Mouse (Mus musculus) liver, embryonic 16.5 days (tissue): ENCODE data around the gene Prim1. TPM values are rescaled to one million over a fixed set of nuclear protein-coding genes. Genes with fewer than 3 reads are reported as not detected.

ENCODE experiments used
- ATAC-seq: fragments of 200-750 bp; cut with Nextera tagmentation; 2 replicates; pipeline ENCODE4 v1.8.0; 2017; ENCODE audit warnings: low read depth, mild to moderate bottlenecking, moderate number of reproducible peaks, moderate library complexity
- H3K27ac ChIP-seq: fragments of 300-500 bp; sonication (generic); 2 replicates; pipeline ENCODE4 v1.5.1; 2014; ENCODE audit warnings: mild to moderate bottlenecking, low read length
- H3K27me3 ChIP-seq: fragments of 300-500 bp; sonication (generic); 2 replicates; pipeline ENCODE4 v1.6.1; 2014; ENCODE audit warnings: low read depth, low read length, mixed read lengths; ENCODE audit not compliant: control insufficient read depth, insufficient read depth
- H3K36me3 ChIP-seq: fragments of 300-500 bp; sonication (generic); 2 replicates; pipeline ENCODE4 v1.6.1; 2014; ENCODE audit warnings: mild to moderate bottlenecking; ENCODE audit not compliant: control insufficient read depth, insufficient read depth
- H3K4me1 ChIP-seq: fragments of 300-500 bp; sonication (generic); 2 replicates; pipeline ENCODE4 v1.6.1; 2014; ENCODE audit warnings: low read depth, low read length, mixed read lengths; ENCODE audit not compliant: control insufficient read depth
- H3K4me2 ChIP-seq: fragments of 300-500 bp; sonication (generic); 2 replicates; pipeline ENCODE4 v1.6.1; 2014; ENCODE audit warnings: low read depth, low read length, mixed read lengths
- H3K4me3 ChIP-seq: fragments of 300-500 bp; sonication (generic); 2 replicates; pipeline ENCODE4 v1.5.1; 2014; ENCODE audit warnings: low read depth, mild to moderate bottlenecking, low read length
- H3K9ac ChIP-seq: fragments of 300-500 bp; sonication (generic); 2 replicates; pipeline ENCODE4 v1.6.1; 2014; ENCODE audit warnings: low read depth, low read length
- H3K9me3 ChIP-seq: fragments of 300-500 bp; sonication (generic); replicated peaks from 2 replicates; pipeline ENCODE4 v1.6.1; 2016; ENCODE audit warnings: low read length; ENCODE audit not compliant: control insufficient read depth
- WGBS: fragments of 180-500 bp; shearing (Covaris S2); extraction: QIAGEN DNeasy Blood & Tissue Kit; methylation state at CpG from one replicate; pipeline ENCODE4 v1.1.7; 2014; ENCODE audit not compliant: insufficient replicate concordance; 5-methylcytosine and 5-hydroxymethylcytosine counted together
- polyA plus RNA-seq: library from polyadenylated mRNA; unstranded; fragments of >200 nt; fragmentation: Nextera tagmentation; extraction: Ambion mirVana; gene quantifications from 2 replicates; pipeline ENCODE4 v1.2.1, GENCODE M21; 2015

Gene Prim1
- 60.8 and 69.4 TPM in 2 replicates for polyA plus RNA-seq

DNA sequence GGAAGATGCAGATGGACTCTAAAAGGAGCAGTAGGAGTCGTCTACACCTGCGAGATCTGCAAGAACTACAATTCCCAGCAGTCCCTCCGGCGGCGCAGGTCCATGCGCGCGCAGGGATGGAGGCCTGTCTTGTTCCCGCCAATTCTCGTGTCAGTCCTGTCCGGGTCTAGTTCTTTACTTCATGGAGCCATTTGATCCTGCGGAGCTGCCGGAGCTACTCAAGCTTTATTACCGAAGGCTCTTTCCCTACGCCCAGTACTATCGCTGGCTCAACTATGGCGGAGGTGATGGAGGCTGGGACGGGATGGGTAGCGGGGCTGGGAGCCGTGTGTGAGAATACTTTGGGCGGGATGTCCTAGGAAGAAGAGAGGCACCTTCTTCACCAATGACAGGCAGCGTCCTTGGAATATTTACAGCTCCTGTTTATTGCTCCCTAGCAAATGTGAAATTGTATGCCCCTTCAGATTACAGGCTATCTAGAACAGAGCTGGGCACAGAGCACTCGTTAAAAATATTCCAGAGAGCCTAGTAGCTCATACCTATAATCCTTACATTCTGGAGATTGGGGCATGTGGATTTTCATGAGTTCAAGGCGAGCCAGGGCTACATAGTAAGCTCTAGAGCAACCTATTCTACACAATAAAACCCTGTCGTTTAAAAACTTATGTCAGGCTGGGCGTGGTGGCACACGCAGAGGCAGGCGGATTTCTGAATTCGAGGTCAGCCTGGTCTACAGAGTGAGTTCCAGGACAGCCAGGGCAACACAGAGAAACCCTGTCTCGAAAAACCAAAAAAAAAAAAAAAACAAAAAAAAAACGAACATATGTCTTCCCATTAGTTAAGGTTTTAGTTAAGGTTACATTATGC is at the start of gene Prim1:
Gene Prim1 (plus strand): TSS at position 101 of the 867 bp plus-strand sequence.
- peak within 1 kb of the TSS; percentile 78 for H3K9ac ChIP-seq
- H3K4me1 ChIP-seq = peaks cover 2% of the 10 kb centered on the region; the same call in 1 of the 2 replicates
- peak within 1 kb of the TSS; percentile 97 for H3K4me3 ChIP-seq
- H3K27ac ChIP-seq = peak within 1 kb of the TSS; percentile 79
- WGBS = 1% methylated on average over 31 of the region's 31 CpGs
- ATAC-seq = peak; percentile 98
- no peaks in the 10 kb centered on the region for H3K9me3 ChIP-seq
- no peaks in the 10 kb centered on the region for H3K27me3 ChIP-seq
- peak within 1 kb of the TSS; percentile 84 for H3K4me2 ChIP-seq
- peaks cover 18% of the 10 kb centered on the region for H3K36me3 ChIP-seq

DNA sequence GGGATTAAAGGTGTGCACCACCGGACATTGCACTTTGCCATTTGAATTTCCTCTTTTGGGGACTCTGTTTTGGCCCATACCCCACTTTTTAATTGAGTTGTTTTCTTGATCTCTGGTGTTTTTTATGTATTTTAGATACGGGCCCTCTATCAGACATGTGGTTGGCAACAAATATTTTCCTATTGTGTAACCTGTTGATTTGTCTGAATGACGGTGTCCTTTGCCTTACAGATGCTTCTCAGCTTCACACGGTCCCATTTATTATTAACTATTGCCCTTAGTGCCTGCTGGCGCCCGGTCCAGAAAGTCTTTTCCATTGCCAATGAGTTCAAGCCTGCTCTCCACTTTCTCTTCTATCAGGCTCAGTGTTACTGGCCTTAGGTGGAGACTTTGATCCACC is 48.5 kb upstream of the Prim1 start:
- Histone ChIP-seq H3K36me3 (no peaks in the 10 kb centered on the region), H3K4me2 (no peak overlapping the region), H3K4me3 (no peak overlapping the region), H3K27ac (no peak overlapping the region), H3K9ac (no peak overlapping the region), H3K4me1 (peaks cover 4% of the 10 kb centered on the region; the same call in 1 of the 2 replicates), H3K9me3 (no peaks in the 10 kb centered on the region), H3K27me3 (no peaks in the 10 kb centered on the region)
- WGBS = 62% methylated on average over 6 of the region's 6 CpGs
- peak; percentile 72 for ATAC-seq

DNA sequence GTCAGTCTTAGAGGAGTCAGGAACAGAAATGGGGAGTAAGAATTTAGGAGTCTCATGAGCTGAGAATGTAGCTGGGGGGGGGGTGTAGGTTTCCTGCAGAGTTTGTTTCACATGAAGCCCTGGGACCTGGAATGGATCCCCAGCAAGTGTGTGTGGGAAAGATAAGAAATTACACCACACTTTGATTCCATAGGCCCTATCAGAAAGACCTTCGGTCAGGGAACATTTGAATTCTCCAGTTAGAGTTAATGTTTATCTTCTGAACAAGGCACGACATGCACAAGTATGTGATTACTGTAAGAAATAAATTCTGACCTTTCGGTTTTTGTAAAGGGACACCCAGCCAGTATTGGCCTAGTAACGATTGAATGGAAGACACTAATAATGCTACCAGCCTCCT is 45.1 kb upstream of the Prim1 start:
- H3K4me3 ChIP-seq = no peak overlapping the region
- 16% methylated on average over 4 of the region's 4 CpGs for WGBS
- ATAC-seq = peak; percentile 68

DNA sequence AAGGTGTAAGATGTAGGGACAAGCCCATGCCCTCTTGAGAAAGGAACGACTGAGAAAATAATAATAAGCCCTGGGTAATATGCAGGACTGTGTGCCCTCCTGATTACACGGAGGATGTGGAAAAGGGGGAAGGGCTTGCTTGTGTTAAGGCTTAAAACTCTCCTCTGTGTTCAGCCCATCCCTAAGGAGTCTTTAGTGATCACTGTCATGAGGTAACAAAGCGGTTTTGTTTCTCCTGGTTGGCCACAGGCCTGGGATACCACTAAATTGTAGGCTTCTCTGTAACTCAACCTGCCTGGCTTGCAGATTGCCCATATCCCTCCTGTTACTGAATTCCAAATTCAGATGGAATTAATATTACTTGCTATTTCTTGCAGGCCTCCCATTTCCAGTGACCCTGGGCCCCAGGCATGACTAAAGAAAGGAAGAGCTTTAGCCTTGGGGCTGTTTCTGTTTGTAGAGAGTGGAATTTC is 44.6 kb upstream of the Prim1 start:
- H3K27me3 ChIP-seq = no peaks in the 10 kb centered on the region
- H3K4me3 ChIP-seq = no peak overlapping the region
- H3K27ac ChIP-seq = peak overlapping the region; percentile 49
- H3K4me2 ChIP-seq = no peak overlapping the region
- no peak overlapping the region for H3K9ac ChIP-seq
- H3K9me3 ChIP-seq = no peaks in the 10 kb centered on the region
- peaks cover 4% of the 10 kb centered on the region; the same call in 1 of the 2 replicates for H3K4me1 ChIP-seq
- ATAC-seq = no peak
- WGBS = 43% methylated on average over 3 of the region's 3 CpGs
- no peaks in the 10 kb centered on the region for H3K36me3 ChIP-seq

More for the DNA sequence above, 45.1 kb upstream of the Prim1 start:
- Histone ChIP-seq H3K36me3 (no peaks in the 10 kb centered on the region), H3K4me1 (peaks cover 4% of the 10 kb centered on the region; the same call in 1 of the 2 replicates), H3K9ac (no peak overlapping the region), H3K9me3 (no peaks in the 10 kb centered on the region), H3K27ac (peak overlapping the region; percentile 49), H3K4me2 (no peak overlapping the region), H3K27me3 (no peaks in the 10 kb centered on the region)

DNA sequence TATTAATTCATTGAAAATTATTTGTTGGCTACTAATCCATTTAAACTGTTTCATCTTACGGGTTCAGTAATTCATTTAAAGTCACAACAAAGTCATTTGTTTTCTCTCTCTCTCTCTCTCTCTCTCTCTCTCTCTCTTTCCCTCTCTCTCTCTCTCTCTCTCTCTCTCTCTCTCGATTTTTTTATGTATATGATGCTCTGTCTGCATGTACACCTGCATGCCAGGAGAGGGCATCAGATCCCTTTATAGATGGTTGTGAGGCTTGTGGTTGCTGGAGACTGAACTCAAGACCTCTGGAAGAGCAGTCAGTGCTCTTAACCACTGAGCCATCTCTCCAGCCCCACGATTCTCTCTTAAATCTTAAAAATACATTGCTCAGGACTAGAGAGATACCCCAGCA is 43.8 kb upstream of the Prim1 start:
- H3K27ac ChIP-seq = no peak overlapping the region
- no peak overlapping the region for H3K4me2 ChIP-seq
- no peaks in the 10 kb centered on the region for H3K27me3 ChIP-seq
- H3K9ac ChIP-seq = no peak overlapping the region
- peaks cover 4% of the 10 kb centered on the region; the same call in 1 of the 2 replicates for H3K4me1 ChIP-seq
- no peak overlapping the region for H3K4me3 ChIP-seq
- no peaks in the 10 kb centered on the region for H3K9me3 ChIP-seq
- ATAC-seq = no peak
- no peaks in the 10 kb centered on the region for H3K36me3 ChIP-seq
- WGBS = 45% methylated on average over 3 of the region's 3 CpGs

DNA sequence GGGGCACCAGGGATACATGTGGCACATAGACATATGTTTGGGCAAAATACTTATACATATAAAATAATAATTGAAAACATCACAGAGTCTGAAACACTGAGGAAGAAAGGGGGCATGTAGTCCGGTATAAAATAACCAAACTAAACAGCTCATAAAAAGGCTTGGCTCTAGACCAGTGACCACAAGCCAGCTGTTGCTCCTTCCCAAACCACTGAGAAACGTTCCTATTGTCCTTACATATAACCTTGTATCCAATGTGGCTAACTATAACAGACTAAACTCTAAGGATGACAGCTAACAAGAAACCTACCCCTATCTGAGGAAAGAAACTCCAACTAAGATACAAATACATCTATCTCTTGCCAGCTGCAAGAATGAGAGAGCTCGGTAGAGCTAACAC is 40.9 kb upstream of the Prim1 start:
- ATAC-seq = no peak
- H3K4me3 ChIP-seq = no peak overlapping the region
- H3K9ac ChIP-seq = no peak overlapping the region
- no peaks in the 10 kb centered on the region for H3K27me3 ChIP-seq
- 54% methylated on average over 3 of the region's 3 CpGs for WGBS
- H3K4me2 ChIP-seq = no peak overlapping the region
- H3K4me1 ChIP-seq = peaks cover 4% of the 10 kb centered on the region; the same call in 1 of the 2 replicates
- H3K36me3 ChIP-seq = no peaks in the 10 kb centered on the region
- H3K27ac ChIP-seq = no peak overlapping the region
- no peaks in the 10 kb centered on the region for H3K9me3 ChIP-seq

DNA sequence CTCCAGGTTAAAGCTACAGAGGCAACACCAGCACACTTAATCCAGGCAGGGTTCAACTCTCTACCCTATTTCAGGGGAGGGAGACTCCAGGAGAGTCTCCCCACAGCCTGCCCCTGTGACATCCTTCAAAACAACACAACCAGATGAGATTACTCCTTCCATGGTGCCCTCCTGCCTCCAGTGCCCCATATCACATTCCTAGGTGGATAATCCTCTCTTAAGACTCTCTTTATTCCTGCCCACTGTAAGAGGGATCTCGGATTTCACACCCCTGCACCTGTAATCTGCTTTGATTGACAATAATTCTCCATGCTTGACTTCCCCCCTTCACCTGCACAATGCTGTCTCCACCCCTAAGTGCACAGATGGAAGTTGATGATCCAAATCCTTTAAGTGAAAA is 39.5 kb upstream of the Prim1 start:
- H3K9me3 ChIP-seq = no peaks in the 10 kb centered on the region
- ATAC-seq = no peak
- H3K9ac ChIP-seq = no peak overlapping the region
- 0 out of 2 replicates have a peak, but pooled peaks cover 1% of the 10 kb centered on the region for H3K4me1 ChIP-seq
- H3K36me3 ChIP-seq = no peaks in the 10 kb centered on the region
- H3K27ac ChIP-seq = no peak overlapping the region
- no peak overlapping the region for H3K4me3 ChIP-seq
- 8% methylated on average over 1 of the region's 1 CpGs for WGBS
- H3K27me3 ChIP-seq = no peaks in the 10 kb centered on the region
- no peak overlapping the region for H3K4me2 ChIP-seq

DNA sequence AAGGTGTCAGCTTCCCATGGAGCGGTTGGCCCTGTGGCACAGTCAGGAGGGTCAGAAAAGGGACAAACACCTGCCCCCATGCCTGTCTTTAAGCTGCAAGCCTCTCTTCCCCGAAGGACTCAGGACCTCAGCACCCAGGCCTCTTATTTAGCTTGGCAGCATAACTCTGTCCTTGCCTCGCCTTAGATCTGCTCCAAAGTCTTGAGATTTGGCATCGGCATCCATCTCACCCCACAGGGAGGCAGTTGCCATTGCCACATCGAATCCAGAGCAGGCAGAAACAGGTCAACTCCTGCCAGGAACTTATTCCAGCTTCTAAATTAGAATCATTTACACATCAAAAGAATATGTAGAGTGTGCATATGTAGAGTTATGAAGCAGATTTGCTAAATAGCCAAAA is 30.3 kb upstream of the Prim1 start:
- Histone ChIP-seq H3K9ac (no peak overlapping the region), H3K9me3 (no peaks in the 10 kb centered on the region), H3K4me2 (no peak overlapping the region), H3K4me1 (no peaks in the 10 kb centered on the region), H3K27ac (no peak overlapping the region), H3K36me3 (no peaks in the 10 kb centered on the region), H3K27me3 (no peaks in the 10 kb centered on the region), H3K4me3 (no peak overlapping the region)
- no peak for ATAC-seq
- WGBS = 54% methylated on average over 5 of the region's 5 CpGs

DNA sequence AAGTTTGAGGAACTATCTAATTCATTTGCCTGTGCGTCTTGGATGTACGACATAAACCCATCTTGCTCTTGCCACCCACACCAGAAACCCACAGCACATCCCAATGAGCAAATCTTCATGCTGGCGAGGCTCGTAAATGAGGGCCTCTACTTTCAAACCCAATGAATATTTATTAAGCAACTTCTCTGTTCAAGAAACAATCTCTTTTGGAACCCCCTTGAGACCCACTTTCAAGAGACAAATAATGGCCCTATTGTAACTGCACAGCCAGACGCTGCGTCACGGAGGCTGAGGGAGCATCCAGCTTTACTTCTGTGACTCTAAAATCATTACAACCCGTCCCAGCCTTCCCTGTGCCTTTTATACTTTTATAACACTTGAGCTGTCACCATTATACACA is 29.4 kb upstream of the Prim1 start:
- H3K4me2 ChIP-seq = no peak overlapping the region
- H3K36me3 ChIP-seq = no peaks in the 10 kb centered on the region
- H3K27me3 ChIP-seq = no peaks in the 10 kb centered on the region
- no peak overlapping the region for H3K27ac ChIP-seq
- no peak overlapping the region for H3K9ac ChIP-seq
- 75% methylated on average over 8 of the region's 8 CpGs for WGBS
- no peak for ATAC-seq
- H3K4me3 ChIP-seq = no peak overlapping the region
- no peaks in the 10 kb centered on the region for H3K4me1 ChIP-seq
- no peaks in the 10 kb centered on the region for H3K9me3 ChIP-seq
